Comparison of ENCODE assay signal across 10 mouse cellular contexts in genomic region chr10:61662391-61662988, GRCm38 (mm10). TPM values are rescaled to one million over a fixed set of nuclear protein-coding genes. Genes with fewer than 3 reads are reported as not detected.
DNase-seq lines count a peak whose midpoint lies in the region; ATAC-seq lines count a peak whose summit lies in the region.
"Had no signal": no experiment of that assay in that cellular context is flagged by ENCODE, and none has a peak within 500 bp of the region (broad histone marks: within the 10 kb centered on the region; RNA-seq: fewer than 3 reads in every experiment).

No protein-coding gene starts in this region.

- H3K9me3 ChIP-seq in neural tube, embryonic 12.5 days = no peaks in the 10 kb centered on the region
- no peaks in the 10 kb centered on the region for H3K9me3 ChIP-seq in forebrain, embryonic 15.5 days
- no peaks in the 10 kb centered on the region for H3K9me3 ChIP-seq in neural tube, embryonic 15.5 days (replicated peaks)

- WGBS in neural tube, embryonic 12.5 days = 45% methylated on average over 10 of the region's 10 CpGs
- 28% methylated on average over 10 of the region's 10 CpGs for WGBS in forebrain, embryonic 15.5 days
- WGBS in neural tube, embryonic 15.5 days = 25% methylated on average over 10 of the region's 10 CpGs

- DNase-seq in frontal cortex, postnatal 25 days (ENCODE audit: low spot score in 2 of 2) = no peak
- DNase-seq in neural tube, embryonic 10.5 days (ENCODE audit: extremely low spot score, low spot score) = no peak
- no peak for DNase-seq in thymus, adult 18-20 months
- DNase-seq in thymus, postnatal 4 days = no peak
- DNase-seq: gastrocnemius, postnatal 14 days; left cerebral cortex, postnatal 4 days had no signal

- 0 out of 2 replicates have a peak, but pooled peaks have one; percentile 23 for ATAC-seq in frontal cortex, adult (ENCODE audit: low TSS enrichment)
- no peak for ATAC-seq in neural tube, embryonic 12.5 days (ENCODE audit: low FRiP score, low read depth)
- peak; percentile 85 for ATAC-seq in forebrain, embryonic 15.5 days (replicated peaks)
- ATAC-seq in neural tube, embryonic 15.5 days (ENCODE audit: low FRiP score) = no peak

- H3K9ac ChIP-seq in neural tube, embryonic 12.5 days = no peak overlapping the region
- no peak overlapping the region for H3K9ac ChIP-seq in forebrain, embryonic 15.5 days (replicated peaks)
- no peak overlapping the region for H3K9ac ChIP-seq in neural tube, embryonic 15.5 days (replicated peaks)

- peaks cover 56% of the 10 kb centered on the region for H3K36me3 ChIP-seq in neural tube, embryonic 12.5 days
- peaks cover 57% of the 10 kb centered on the region for H3K36me3 ChIP-seq in forebrain, embryonic 15.5 days
- H3K36me3 ChIP-seq in neural tube, embryonic 15.5 days = peaks cover 47% of the 10 kb centered on the region

- H3K27me3 ChIP-seq in neural tube, embryonic 12.5 days (replicated peaks) = no peaks in the 10 kb centered on the region
- no peaks in the 10 kb centered on the region for H3K27me3 ChIP-seq in forebrain, embryonic 15.5 days
- H3K27me3 ChIP-seq in neural tube, embryonic 15.5 days (replicated peaks) = no peaks in the 10 kb centered on the region

- 0 out of 2 replicates have a peak overlapping the region, but pooled peaks have one; percentile 7 for H3K4me2 ChIP-seq in neural tube, embryonic 12.5 days (replicated peaks)
- H3K4me2 ChIP-seq in forebrain, embryonic 15.5 days (replicated peaks) = no peak overlapping the region
- H3K4me2 ChIP-seq in neural tube, embryonic 15.5 days = no peak overlapping the region

- peaks cover 7% of the 10 kb centered on the region for H3K4me1 ChIP-seq in neural tube, embryonic 12.5 days
- peaks cover 15% of the 10 kb centered on the region for H3K4me1 ChIP-seq in forebrain, embryonic 15.5 days
- H3K4me1 ChIP-seq in neural tube, embryonic 15.5 days = peaks cover 15% of the 10 kb centered on the region; the same call in 1 of the 2 replicates

- H3K4me3 ChIP-seq in neural tube, embryonic 12.5 days = no peak overlapping the region
- H3K4me3 ChIP-seq in forebrain, embryonic 15.5 days = no peak overlapping the region
- no peak overlapping the region for H3K4me3 ChIP-seq in neural tube, embryonic 15.5 days (replicated peaks)

- H3K27ac ChIP-seq in neural tube, embryonic 12.5 days = no peak overlapping the region
- H3K27ac ChIP-seq in forebrain, embryonic 15.5 days (replicated peaks) = peak overlapping the region; percentile 88
- peak overlapping the region; percentile 28; the same call in 1 of the 2 replicates for H3K27ac ChIP-seq in neural tube, embryonic 15.5 days (replicated peaks)

RNA-seq across cellular contexts. Expression of gene Ppa1, which starts 14.1 kb away (rescaled TPM):
- 207 and 219 TPM in 2 replicates for polyA plus RNA-seq in neural tube, embryonic 12.5 days (2016; fragmentation: Nextera tagmentation; extraction: Ambion mirVana)
- polyA plus RNA-seq in forebrain, embryonic 15.5 days (2015; fragmentation: Nextera tagmentation; extraction: Ambion mirVana) = 243 and 249 TPM in 2 replicates
- polyA plus RNA-seq in neural tube, embryonic 15.5 days (2015; fragmentation: Nextera tagmentation; extraction: Ambion mirVana) = 200 and 209 TPM in 2 replicates

RNA-seq across cellular contexts. Expression of gene Sar1a, which starts 17.6 kb away (rescaled TPM):
- 212 and 220 TPM in 2 replicates for polyA plus RNA-seq in neural tube, embryonic 12.5 days (2016; fragmentation: Nextera tagmentation; extraction: Ambion mirVana)
- 213 and 219 TPM in 2 replicates for polyA plus RNA-seq in forebrain, embryonic 15.5 days (2015; fragmentation: Nextera tagmentation; extraction: Ambion mirVana)
- 183 and 196 TPM in 2 replicates for polyA plus RNA-seq in neural tube, embryonic 15.5 days (2015; fragmentation: Nextera tagmentation; extraction: Ambion mirVana)

RNA-seq across cellular contexts. Expression of gene Tysnd1, which starts 32.8 kb away (rescaled TPM):
- polyA plus RNA-seq in neural tube, embryonic 12.5 days (2016; fragmentation: Nextera tagmentation; extraction: Ambion mirVana) = 38.6 and 40.9 TPM in 2 replicates
- polyA plus RNA-seq in forebrain, embryonic 15.5 days (2015; fragmentation: Nextera tagmentation; extraction: Ambion mirVana) = 28.2 and 32.7 TPM in 2 replicates
- 31.4 and 33.7 TPM in 2 replicates for polyA plus RNA-seq in neural tube, embryonic 15.5 days (2015; fragmentation: Nextera tagmentation; extraction: Ambion mirVana)

RNA-seq across cellular contexts. Expression of gene Aifm2, which starts 52.6 kb away (rescaled TPM):
- 9.4 and 10.7 TPM in 2 replicates for polyA plus RNA-seq in neural tube, embryonic 12.5 days (2016; fragmentation: Nextera tagmentation; extraction: Ambion mirVana)
- 5.2 and 6.7 TPM in 2 replicates for polyA plus RNA-seq in forebrain, embryonic 15.5 days (2015; fragmentation: Nextera tagmentation; extraction: Ambion mirVana)
- polyA plus RNA-seq in neural tube, embryonic 15.5 days (2015; fragmentation: Nextera tagmentation; extraction: Ambion mirVana) = 17.3 and 18.2 TPM in 2 replicates

Comparison
In these comparisons a context has a peak if more than half of its experiments do, and no peak if none do; other contexts are left out.
1. ATAC-seq: peak in frontal cortex, adult (single experiment) and forebrain, embryonic 15.5 days (single experiment); none in neural tube, embryonic 12.5 days (single experiment) and neural tube, embryonic 15.5 days (single experiment).